Mouse (Mus musculus) cerebellum, postnatal 10 days (tissue): ENCODE data around the gene Kcnk4.

Experiments used
- DNase-seq, 2 experiments: peaks; one replicate each; pipeline ENCODE4 v3.0.0; 2021; ENCODE audit warnings: mixed read lengths in 2 of 2

Gene Kcnk4

GRCm38 (mm10) chr19:6874257-6874656 is 60.1 kb downstream of the Kcnk4 start:
- no peak for DNase-seq
